Mouse (Mus musculus): ENCODE measurements around the gene Obsl1. TPM values are rescaled to one million over a fixed set of nuclear protein-coding genes. Genes with fewer than 3 reads are reported as not detected.
A peak's percentile ranks its signal among the peaks of the same experiment; 100 is the strongest.

Obsl1 gene
- 6.4 and 8.9 TPM in 2 replicates for polyA plus RNA-seq (2012; rRNA removed)

DNA sequence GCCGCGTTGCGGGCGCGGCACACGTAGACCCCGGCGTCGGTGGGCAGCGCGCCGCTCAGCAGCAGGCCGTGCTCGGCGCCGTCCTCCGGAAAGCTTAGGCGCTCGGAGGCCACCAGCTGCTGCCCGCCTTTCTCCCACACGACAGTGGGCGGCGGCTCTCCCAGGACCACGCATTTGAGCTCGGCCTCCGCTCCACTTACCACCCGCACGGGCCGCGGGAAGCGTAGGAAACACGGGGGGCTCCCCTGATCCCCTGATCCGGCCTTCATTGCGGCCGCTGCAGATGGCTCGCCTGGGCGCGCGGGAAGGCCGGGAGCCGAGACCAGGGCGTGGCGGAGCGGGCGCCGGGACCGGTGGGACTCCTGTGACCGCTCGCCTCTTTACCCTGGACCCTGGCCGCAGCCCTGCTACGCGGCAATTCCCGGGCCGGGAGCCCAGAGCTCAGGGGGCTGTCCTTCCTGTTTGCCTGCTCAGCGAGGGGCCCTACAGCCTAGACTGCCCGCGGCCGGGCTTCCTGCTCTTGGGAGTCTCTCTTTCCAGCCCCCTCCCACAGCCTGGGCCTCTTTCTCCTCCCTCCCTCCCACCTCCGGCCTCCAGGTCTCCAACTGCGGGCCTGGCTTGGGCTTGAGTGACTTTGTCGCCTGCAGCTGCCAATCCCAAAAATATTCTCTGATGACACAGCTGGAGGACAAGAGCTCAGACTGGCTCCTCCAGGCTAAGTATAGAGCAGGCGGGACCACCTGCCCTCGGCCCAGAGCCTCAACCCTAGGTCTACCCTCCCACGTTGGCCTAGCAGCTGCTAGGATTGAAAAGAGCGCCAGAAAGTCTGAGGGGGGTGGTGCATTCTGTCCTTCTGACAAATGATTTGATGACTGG is at the start of gene Obsl1:
Gene Obsl1, minus strand, starts transcription at position 497 of the 876 bp plus-strand sequence.
- Histone ChIP-seq H3K4me1 (ENCODE audit: control insufficient read depth, insufficient read depth, low read length) (no peaks in the 10 kb centered on the region), H3K27ac (ENCODE audit: insufficient read depth, low read depth, low read length) (no peak within 1 kb of the TSS), H3K36me3 (ENCODE audit: control insufficient read depth, insufficient read depth, low read length) (no peaks in the 10 kb centered on the region), H3K4me3 (ENCODE audit: insufficient read depth, low read depth, low read length) (peak within 1 kb of the TSS; percentile 55), H3K27me3 (replicated peaks; ENCODE audit: control insufficient read depth, insufficient read depth, low read length) (no peaks in the 10 kb centered on the region)
- no peak for TF ChIP-seq CTCF (conservative IDR thresholded peaks at IDR 0.05; ENCODE audit: insufficient read depth, insufficient read length, low read depth, low read length)
- TF ChIP-seq POLR2A (IDR thresholded peaks at IDR 0.05; ENCODE audit: low read depth, low read length) = no peak
- 3% methylated on average over 65 of the region's 65 CpGs for WGBS
- peak; percentile 44 for DNase-seq

DNA sequence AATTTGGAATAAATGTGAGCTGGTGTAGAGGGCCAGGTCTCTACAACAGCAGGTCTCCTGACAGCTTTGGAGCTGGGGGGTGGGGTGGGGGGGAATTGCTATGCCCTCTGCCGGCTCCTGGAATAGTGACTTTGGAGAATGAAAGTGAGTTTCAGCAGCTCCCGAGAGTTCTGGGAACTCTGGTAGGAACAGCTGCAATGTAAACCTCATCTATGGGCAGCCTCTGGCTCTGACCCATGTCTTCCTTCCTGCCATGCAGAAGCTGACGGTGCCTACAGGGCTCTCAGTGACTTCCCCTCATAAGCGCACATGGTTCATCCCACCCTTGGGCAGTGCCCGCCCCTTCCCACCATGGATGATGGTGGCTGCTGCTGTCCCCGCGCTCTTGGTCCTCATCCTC is 49.4 kb upstream of the Obsl1 start:
- DNase-seq = no peak
- Histone ChIP-seq H3K36me3 (ENCODE audit: control insufficient read depth, insufficient read depth, low read length) (no peaks in the 10 kb centered on the region), H3K4me1 (ENCODE audit: control insufficient read depth, insufficient read depth, low read length) (no peaks in the 10 kb centered on the region), H3K4me3 (ENCODE audit: insufficient read depth, low read depth, low read length) (no peak overlapping the region), H3K27me3 (replicated peaks; ENCODE audit: control insufficient read depth, insufficient read depth, low read length) (no peaks in the 10 kb centered on the region), H3K27ac (ENCODE audit: insufficient read depth, low read depth, low read length) (no peak overlapping the region)
- TF ChIP-seq CTCF (conservative IDR thresholded peaks at IDR 0.05; ENCODE audit: insufficient read depth, insufficient read length, low read depth, low read length) (no peak), POLR2A (IDR thresholded peaks at IDR 0.05; ENCODE audit: low read depth, low read length) (no peak)
- 81% methylated on average over 7 of the region's 7 CpGs for whole genome bisulfite sequencing

DNA sequence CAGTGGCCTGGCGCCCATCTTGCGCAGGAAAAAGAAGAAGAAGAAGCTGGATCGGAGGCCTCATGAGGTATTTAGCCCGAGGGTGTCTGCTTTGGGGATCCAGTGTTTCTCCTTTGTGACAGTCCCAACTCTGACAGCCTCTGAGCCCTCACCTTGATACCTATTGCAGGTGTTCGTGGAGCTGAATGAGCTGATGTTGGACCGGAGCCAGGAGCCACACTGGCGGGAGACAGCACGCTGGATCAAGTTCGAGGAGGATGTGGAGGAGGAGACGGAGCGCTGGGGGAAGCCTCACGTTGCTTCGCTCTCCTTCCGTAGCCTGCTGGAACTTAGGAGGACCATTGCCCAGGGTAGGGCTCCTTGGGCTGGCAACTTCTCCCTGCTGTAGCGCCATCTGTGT is 44.3 kb upstream of the Obsl1 start:
- no peak overlapping the region for H3K4me3 ChIP-seq (ENCODE audit: insufficient read depth, low read depth, low read length)
- 62% methylated on average over 15 of the region's 15 CpGs for WGBS
- no peaks in the 10 kb centered on the region for H3K36me3 ChIP-seq (ENCODE audit: control insufficient read depth, insufficient read depth, low read length)
- H3K27me3 ChIP-seq (replicated peaks; ENCODE audit: control insufficient read depth, insufficient read depth, low read length) = no peaks in the 10 kb centered on the region
- no peaks in the 10 kb centered on the region for H3K4me1 ChIP-seq (ENCODE audit: control insufficient read depth, insufficient read depth, low read length)
- no peak overlapping the region for H3K27ac ChIP-seq (ENCODE audit: insufficient read depth, low read depth, low read length)
- TF ChIP-seq CTCF (conservative IDR thresholded peaks at IDR 0.05; ENCODE audit: insufficient read depth, insufficient read length, low read depth, low read length) = no peak
- no peak for TF ChIP-seq POLR2A (IDR thresholded peaks at IDR 0.05; ENCODE audit: low read depth, low read length)
- DNase-seq = no peak

DNA sequence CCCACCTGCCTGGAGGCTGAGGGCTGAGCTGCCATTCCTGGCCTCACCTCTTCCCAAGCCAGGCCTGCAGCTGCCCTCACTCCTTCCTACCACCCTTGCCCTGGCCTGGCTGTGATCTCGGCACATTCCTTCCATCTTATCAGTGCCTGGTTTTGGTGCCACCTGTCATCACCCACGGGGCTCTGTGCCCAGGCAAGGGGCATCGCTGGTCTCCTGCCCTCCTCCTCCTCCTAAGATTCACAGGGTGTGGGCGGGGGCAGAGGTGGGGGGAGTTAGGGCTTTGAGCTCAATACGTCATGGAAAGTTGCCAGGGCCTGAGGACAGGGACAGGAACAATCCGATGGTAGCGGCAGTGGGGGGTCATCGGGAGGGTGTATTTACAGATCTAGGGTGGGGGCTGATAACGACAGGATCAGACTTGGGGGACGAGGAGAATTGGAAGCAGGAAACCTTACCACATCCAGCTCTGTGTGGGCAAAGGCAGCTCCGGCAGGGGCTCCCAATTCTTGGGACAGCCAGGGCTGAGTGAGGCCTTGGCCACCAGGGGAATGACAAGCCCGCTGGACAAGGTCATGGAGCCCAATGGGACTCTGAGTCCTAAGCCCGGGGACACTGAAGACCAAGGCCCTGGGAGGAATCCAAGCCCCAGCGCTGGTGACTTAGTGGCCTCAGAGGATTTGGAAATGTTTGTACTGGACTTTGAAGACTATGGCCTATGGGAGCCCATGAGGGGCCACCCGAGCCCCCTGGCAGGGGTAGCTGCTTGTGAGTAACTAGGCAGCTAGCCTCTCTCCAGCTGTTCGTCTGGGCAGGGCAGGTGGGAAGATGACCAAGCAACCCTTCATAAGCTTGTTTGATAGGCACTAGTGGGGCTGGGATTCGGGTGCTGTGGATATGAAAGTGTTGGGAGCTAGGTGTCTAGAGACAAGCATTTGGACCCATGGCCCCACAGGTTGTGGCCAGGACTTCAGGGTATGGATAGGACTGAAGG is 43.3 kb upstream of the Obsl1 start:
- DNase-seq = no peak
- TF ChIP-seq POLR2A (IDR thresholded peaks at IDR 0.05; ENCODE audit: low read depth, low read length) (no peak), CTCF (conservative IDR thresholded peaks at IDR 0.05; ENCODE audit: insufficient read depth, insufficient read length, low read depth, low read length) (no peak)
- H3K27me3 ChIP-seq (replicated peaks; ENCODE audit: control insufficient read depth, insufficient read depth, low read length) = no peaks in the 10 kb centered on the region
- no peaks in the 10 kb centered on the region for H3K4me1 ChIP-seq (ENCODE audit: control insufficient read depth, insufficient read depth, low read length)
- H3K27ac ChIP-seq (ENCODE audit: insufficient read depth, low read depth, low read length) = no peak overlapping the region
- 80% methylated on average over 17 of the region's 17 CpGs for WGBS
- no peak overlapping the region for H3K4me3 ChIP-seq (ENCODE audit: insufficient read depth, low read depth, low read length)
- no peaks in the 10 kb centered on the region for H3K36me3 ChIP-seq (ENCODE audit: control insufficient read depth, insufficient read depth, low read length)

DNA sequence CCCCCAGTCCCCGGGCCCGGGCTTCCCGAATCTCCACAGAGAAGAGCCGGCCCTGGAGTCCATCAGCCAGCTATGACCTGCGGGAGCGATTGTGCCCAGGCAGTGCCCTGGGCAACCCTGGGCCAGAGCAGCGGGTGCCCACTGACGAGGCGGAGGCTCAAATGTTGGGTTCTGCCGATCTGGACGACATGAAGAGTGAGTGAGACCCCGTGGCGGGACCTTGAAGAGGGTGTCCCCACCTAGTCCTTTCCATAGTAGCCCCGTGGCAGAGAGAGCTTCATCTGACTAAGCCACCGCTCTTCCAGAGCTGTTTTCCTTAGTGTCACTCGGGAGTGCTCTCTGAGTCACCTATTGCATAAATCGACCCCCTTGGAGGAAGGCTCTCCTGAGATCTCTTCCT is 42.6 kb upstream of the Obsl1 start:
- Histone ChIP-seq H3K27me3 (replicated peaks; ENCODE audit: control insufficient read depth, insufficient read depth, low read length) (no peaks in the 10 kb centered on the region), H3K27ac (ENCODE audit: insufficient read depth, low read depth, low read length) (no peak overlapping the region), H3K4me3 (ENCODE audit: insufficient read depth, low read depth, low read length) (no peak overlapping the region), H3K36me3 (ENCODE audit: control insufficient read depth, insufficient read depth, low read length) (no peaks in the 10 kb centered on the region), H3K4me1 (ENCODE audit: control insufficient read depth, insufficient read depth, low read length) (no peaks in the 10 kb centered on the region)
- no peak for TF ChIP-seq POLR2A (IDR thresholded peaks at IDR 0.05; ENCODE audit: low read depth, low read length)
- TF ChIP-seq CTCF (conservative IDR thresholded peaks at IDR 0.05; ENCODE audit: insufficient read depth, insufficient read length, low read depth, low read length) = no peak
- DNase-seq = no peak
- WGBS = 88% methylated on average over 17 of the region's 17 CpGs

DNA sequence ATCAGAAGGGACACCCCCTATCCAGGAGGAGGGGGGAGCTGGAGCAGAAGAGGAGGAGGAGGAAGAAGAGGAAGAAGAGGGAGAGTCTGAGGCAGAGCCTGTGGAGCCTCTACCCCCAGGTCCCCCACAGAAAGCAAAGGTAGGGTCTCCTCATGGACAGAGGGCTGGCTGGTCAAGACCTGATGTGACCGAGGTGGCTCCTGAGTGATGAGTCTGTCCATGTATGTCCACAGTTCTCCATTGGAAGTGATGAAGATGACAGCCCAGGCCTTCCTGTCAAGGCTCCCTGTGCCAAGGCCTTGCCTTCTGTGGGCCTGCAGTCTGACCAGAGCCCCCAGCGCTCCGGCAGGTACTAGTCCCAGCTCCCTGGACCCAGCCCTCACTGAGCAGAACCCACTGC is 41.8 kb upstream of the Obsl1 start:
- DNase-seq = no peak
- H3K36me3 ChIP-seq (ENCODE audit: control insufficient read depth, insufficient read depth, low read length) = no peaks in the 10 kb centered on the region
- H3K27me3 ChIP-seq (replicated peaks; ENCODE audit: control insufficient read depth, insufficient read depth, low read length) = no peaks in the 10 kb centered on the region
- H3K27ac ChIP-seq (ENCODE audit: insufficient read depth, low read depth, low read length) = no peak overlapping the region
- 92% methylated on average over 3 of the region's 3 CpGs for WGBS
- no peak for TF ChIP-seq POLR2A (IDR thresholded peaks at IDR 0.05; ENCODE audit: low read depth, low read length)
- TF ChIP-seq CTCF (conservative IDR thresholded peaks at IDR 0.05; ENCODE audit: insufficient read depth, insufficient read length, low read depth, low read length) = no peak
- H3K4me3 ChIP-seq (ENCODE audit: insufficient read depth, low read depth, low read length) = no peak overlapping the region
- H3K4me1 ChIP-seq (ENCODE audit: control insufficient read depth, insufficient read depth, low read length) = no peaks in the 10 kb centered on the region
